Mouse (Mus musculus) common myeloid progenitor, adult 5-6 weeks (primary cell): ENCODE data around the gene Cdk7. TPM values are rescaled to one million over a fixed set of nuclear protein-coding genes. Genes with fewer than 3 reads are reported as not detected.

Experiments used
- total RNA-seq: library from RNA; stranded (forward); fragments of 200-1000, 187-1606 nt; gene quantifications from 2 replicates; pipeline ENCODE4 v1.2.3, GENCODE M21; 2017

Gene Cdk7
- total RNA-seq, 1 experiment from 2014 or later, result 46.2 TPM

Other genes starting within 250 kb of the Cdk7 start
- gene Gtf2h2, start 238.4 kb downstream of the Cdk7 start, total RNA-seq, result 54.2 and 85.3 TPM in 2 replicates
- gene Ocln, start 178.2 kb downstream of the Cdk7 start, total RNA-seq, result not detected in 2 replicates
- 1.4 and 1.7 TPM in 2 replicates for gene Marveld2, start 114.0 kb downstream of the Cdk7 start, total RNA-seq
- gene Ak6, start 80.0 kb downstream of the Cdk7 start, total RNA-seq, result 290 and 309 TPM in 2 replicates
- gene Rad17, start 79.9 kb downstream of the Cdk7 start, total RNA-seq, result 35.2 and 46.3 TPM in 2 replicates
- gene Taf9, start 79.4 kb downstream of the Cdk7 start, total RNA-seq, result 25.9 and 47.9 TPM in 2 replicates
- 9.2 and 10.9 TPM in 2 replicates for gene Ccdc125, start 61.2 kb downstream of the Cdk7 start, total RNA-seq
- 59.3 and 61.7 TPM in 2 replicates for gene Mrps36, start 13.7 kb upstream of the Cdk7 start, total RNA-seq
- 60.8 and 70.5 TPM in 2 replicates for gene Cenph, start 45.0 kb upstream of the Cdk7 start, total RNA-seq
- 152 and 167 TPM in 2 replicates for gene Ccnb1, start 55.6 kb upstream of the Cdk7 start, total RNA-seq
- 72.3 and 119 TPM in 2 replicates for gene Slc30a5, start 102.5 kb upstream of the Cdk7 start, total RNA-seq